Mouse (Mus musculus): ENCODE measurements around the gene Tulp3. TPM values are rescaled to one million over a fixed set of nuclear protein-coding genes. Genes with fewer than 3 reads are reported as not detected.

Tulp3 gene
- polyA plus RNA-seq, 1 experiment from 2014 or later = 22.2 TPM

DNA sequence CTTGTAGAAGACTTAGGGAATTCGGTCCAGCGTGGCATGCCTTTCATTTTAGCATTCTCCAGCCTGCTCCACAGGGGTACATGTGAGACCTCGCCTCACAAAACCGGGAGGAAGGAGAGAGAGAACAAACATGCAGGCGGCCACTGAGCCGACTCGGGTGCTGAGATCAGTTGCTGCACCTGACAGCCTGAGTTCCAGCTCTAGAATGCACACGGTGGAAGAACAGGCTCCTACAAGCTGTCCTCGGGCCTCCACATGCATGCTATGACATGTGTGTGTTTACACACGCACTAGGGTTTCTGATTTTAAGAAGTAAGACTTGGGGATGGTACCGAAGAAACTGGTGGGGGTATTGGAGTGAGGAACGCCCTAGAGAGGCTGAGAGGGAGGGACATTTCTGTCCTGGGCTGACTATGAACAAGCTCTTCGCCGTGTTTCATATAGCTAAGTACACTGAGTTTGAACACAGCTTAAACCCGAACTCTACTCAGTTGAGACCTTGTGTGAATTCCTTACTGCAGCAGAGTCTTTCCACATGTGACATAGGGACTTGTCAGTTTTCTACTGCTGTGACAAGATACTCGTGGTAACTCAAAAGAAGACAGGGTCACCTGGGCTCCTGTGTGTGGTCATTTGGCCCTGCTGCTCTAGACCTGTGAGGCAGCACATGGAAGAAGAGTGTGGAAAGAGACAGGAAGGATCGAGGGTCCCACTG lies 20.9 kb upstream of the Tulp3 start:
- Histone ChIP-seq H3K4me2 (replicated peaks) (no peak overlapping the region), H3K4me1 (peaks cover 10% of the 10 kb centered on the region), H3K9me3 (replicated peaks) (no peaks in the 10 kb centered on the region), H3K27ac (no peak overlapping the region), H3K27me3 (no peaks in the 10 kb centered on the region), H3K9ac (no peak overlapping the region), H3K4me3 (no peak overlapping the region), H3K36me3 (peaks cover 30% of the 10 kb centered on the region)
- no peak for ATAC-seq (ENCODE audit: low FRiP score)
- WGBS = 91% methylated on average over 17 of the region's 17 CpGs

GRCm38 (mm10) chr6:128375192-128375591 lies 19.5 kb upstream of the Tulp3 start, which contains the start of the genes Tex52 and Gm44596:
Gene Tex52, plus strand, starts transcription at chr6:128375456.
Gene Gm44596, plus strand, starts transcription at chr6:128375503.
- no peaks in the 10 kb centered on the region for H3K9me3 ChIP-seq (replicated peaks)
- WGBS = 15% methylated on average over 6 of the region's 6 CpGs
- peaks cover 10% of the 10 kb centered on the region for H3K4me1 ChIP-seq
- H3K36me3 ChIP-seq = peaks cover 43% of the 10 kb centered on the region
- 0 out of 2 replicates have a peak within 1 kb of the TSS, but pooled peaks have one; percentile 13 for H3K9ac ChIP-seq
- no peaks in the 10 kb centered on the region for H3K27me3 ChIP-seq
- H3K4me2 ChIP-seq (replicated peaks) = no peak within 1 kb of the TSS
- H3K4me3 ChIP-seq = no peak within 1 kb of the TSS
- ATAC-seq (ENCODE audit: low FRiP score) = peak; percentile 77
- H3K27ac ChIP-seq = peak within 1 kb of the TSS; percentile 70

DNA sequence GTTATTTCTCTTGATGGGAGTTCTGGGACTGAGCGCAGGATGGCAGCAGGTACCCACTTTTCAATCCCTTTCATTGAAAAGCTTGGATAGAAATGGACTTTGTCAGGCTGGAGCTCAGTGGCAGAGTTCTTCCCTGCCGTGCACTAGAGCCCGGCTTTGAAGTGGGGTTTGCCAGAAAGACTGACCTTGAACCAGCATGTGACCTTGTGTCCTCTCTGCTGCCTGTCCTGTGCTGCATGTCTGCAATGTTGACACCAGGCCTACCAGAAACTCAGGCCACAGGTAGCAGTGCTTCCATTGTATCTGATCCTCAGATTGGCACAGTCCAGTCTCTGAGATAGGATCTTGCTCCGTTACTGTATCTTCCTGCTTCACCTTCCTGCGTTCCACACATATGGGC lies 14.4 kb upstream of the Tulp3 start:
- peaks cover 78% of the 10 kb centered on the region for H3K36me3 ChIP-seq
- no peak overlapping the region for H3K4me3 ChIP-seq
- ATAC-seq (ENCODE audit: low FRiP score) = no peak
- H3K27me3 ChIP-seq = no peaks in the 10 kb centered on the region
- no peak overlapping the region for H3K9ac ChIP-seq
- 92% methylated on average over 5 of the region's 5 CpGs for WGBS
- H3K4me2 ChIP-seq (replicated peaks) = no peak overlapping the region
- H3K4me1 ChIP-seq = peaks cover 7% of the 10 kb centered on the region
- H3K9me3 ChIP-seq (replicated peaks) = no peaks in the 10 kb centered on the region
- no peak overlapping the region for H3K27ac ChIP-seq

- H3K4me3 ChIP-seq = no peak overlapping the region
- peaks cover 13% of the 10 kb centered on the region for H3K4me1 ChIP-seq
- peaks cover 53% of the 10 kb centered on the region for H3K36me3 ChIP-seq
- H3K27ac ChIP-seq = no peak overlapping the region
- no peak for ATAC-seq (ENCODE audit: low FRiP score)
- WGBS = 89% methylated on average over 5 of the region's 5 CpGs
- no peak overlapping the region for H3K4me2 ChIP-seq (replicated peaks)
- no peaks in the 10 kb centered on the region for H3K9me3 ChIP-seq (replicated peaks)
- H3K9ac ChIP-seq = no peak overlapping the region
- H3K27me3 ChIP-seq = no peaks in the 10 kb centered on the region
Observed at GRCm38 (mm10) chr6:128366466-128366865, 10.8 kb upstream of the Tulp3 start.

- no peaks in the 10 kb centered on the region for H3K27me3 ChIP-seq
- H3K4me1 ChIP-seq = peaks cover 27% of the 10 kb centered on the region
- H3K27ac ChIP-seq = no peak overlapping the region
- H3K4me2 ChIP-seq (replicated peaks) = no peak overlapping the region
- 73% methylated on average over 6 of the region's 6 CpGs for WGBS
- H3K36me3 ChIP-seq = peaks cover 36% of the 10 kb centered on the region
- no peak for ATAC-seq (ENCODE audit: low FRiP score)
- H3K9ac ChIP-seq = no peak overlapping the region
- no peak overlapping the region for H3K4me3 ChIP-seq
- H3K9me3 ChIP-seq (replicated peaks) = no peaks in the 10 kb centered on the region
Observed at GRCm38 (mm10) chr6:128364721-128365120, 9.1 kb upstream of the Tulp3 start.

GRCm38 (mm10) chr6:128363007-128363825 lies 7.6 kb upstream of the Tulp3 start:
- Histone ChIP-seq H3K4me3 (peak overlapping the region; percentile 89), H3K27ac (peak overlapping the region; percentile 93), H3K27me3 (no peaks in the 10 kb centered on the region), H3K36me3 (peaks cover 29% of the 10 kb centered on the region), H3K9ac (peak overlapping the region; percentile 91), H3K4me2 (replicated peaks) (peak overlapping the region; percentile 95), H3K9me3 (replicated peaks) (no peaks in the 10 kb centered on the region), H3K4me1 (peaks cover 27% of the 10 kb centered on the region)
- ATAC-seq (ENCODE audit: low FRiP score) = no peak; the same call in none of the 2 replicates
- 1% methylated on average over 46 of the region's 46 CpGs for WGBS

- ATAC-seq (ENCODE audit: low FRiP score) = peak; percentile 90
- Histone ChIP-seq H3K27ac (peak within 1 kb of the TSS; percentile 93), H3K4me1 (peaks cover 27% of the 10 kb centered on the region), H3K4me2 (replicated peaks) (peak within 1 kb of the TSS; percentile 95), H3K27me3 (no peaks in the 10 kb centered on the region), H3K9me3 (replicated peaks) (no peaks in the 10 kb centered on the region), H3K9ac (peak within 1 kb of the TSS; percentile 91), H3K4me3 (peak within 1 kb of the TSS; percentile 89), H3K36me3 (peaks cover 31% of the 10 kb centered on the region)
- WGBS = under 1% methylated on average over 52 of the region's 76 CpGs
Observed at GRCm38 (mm10) chr6:128362381-128363006, 6.8 kb upstream of the Tulp3 start, which contains the start of the genes Rhno1 and Foxm1. Gene Rhno1, minus strand, starts transcription at chr6:128362911. Gene Foxm1, plus strand, starts transcription at chr6:128362967.

GRCm38 (mm10) chr6:128361901-128362300 lies 6.2 kb upstream of the Tulp3 start:
- H3K9me3 ChIP-seq (replicated peaks) = no peaks in the 10 kb centered on the region
- H3K27ac ChIP-seq = peak overlapping the region; percentile 93
- peak overlapping the region; percentile 95 for H3K4me2 ChIP-seq (replicated peaks)
- H3K4me1 ChIP-seq = peaks cover 27% of the 10 kb centered on the region
- no peak for ATAC-seq (ENCODE audit: low FRiP score)
- H3K4me3 ChIP-seq = peak overlapping the region; percentile 89
- peaks cover 32% of the 10 kb centered on the region for H3K36me3 ChIP-seq
- H3K27me3 ChIP-seq = no peaks in the 10 kb centered on the region
- WGBS = 21% methylated on average over 9 of the region's 9 CpGs
- peak overlapping the region; percentile 91 for H3K9ac ChIP-seq

DNA sequence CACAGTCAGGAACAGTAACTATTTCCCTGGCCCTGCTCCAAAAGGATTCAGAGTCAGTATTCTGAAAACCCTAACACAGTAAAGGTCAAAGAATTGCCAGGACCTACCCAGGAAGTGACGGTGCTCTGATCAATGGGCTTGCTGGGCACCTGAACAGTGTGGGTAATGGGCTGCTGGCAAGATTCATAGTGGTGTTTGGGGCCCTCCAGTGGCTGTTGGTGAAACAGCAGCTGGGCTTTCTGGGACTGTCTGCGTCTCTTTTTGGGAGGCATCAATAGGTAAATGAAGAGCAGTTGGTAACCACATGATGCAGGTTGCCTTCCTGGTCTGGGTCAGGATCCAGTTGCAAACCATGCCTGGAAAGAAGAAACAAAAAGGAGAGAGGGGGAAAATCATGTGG lies 3.3 kb upstream of the Tulp3 start:
- Histone ChIP-seq H3K4me1 (peaks cover 35% of the 10 kb centered on the region), H3K9ac (no peak overlapping the region)
- 15% methylated on average over 2 of the region's 2 CpGs for WGBS

GRCm38 (mm10) chr6:128355201-128355681 lies 410 bp downstream of the Tulp3 start:
- Histone ChIP-seq H3K4me1 (peaks cover 17% of the 10 kb centered on the region), H3K36me3 (peaks cover 30% of the 10 kb centered on the region), H3K27ac (peak overlapping the region; percentile 91), H3K9ac (peak overlapping the region; percentile 85), H3K9me3 (replicated peaks) (no peaks in the 10 kb centered on the region), H3K4me3 (peak overlapping the region; percentile 81), H3K27me3 (no peaks in the 10 kb centered on the region), H3K4me2 (replicated peaks) (peak overlapping the region; percentile 71)
- peak; percentile 79 for ATAC-seq (ENCODE audit: low FRiP score)
- 0% methylated on average over 28 of the region's 28 CpGs for WGBS

More for the DNA sequence above, 3.3 kb upstream of the Tulp3 start:
- H3K36me3 ChIP-seq = peaks cover 21% of the 10 kb centered on the region
- no peak overlapping the region for H3K4me3 ChIP-seq
- H3K27me3 ChIP-seq = no peaks in the 10 kb centered on the region
- H3K4me2 ChIP-seq (replicated peaks) = no peak overlapping the region
- no peak for ATAC-seq (ENCODE audit: low FRiP score)
- no peaks in the 10 kb centered on the region for H3K9me3 ChIP-seq (replicated peaks)
- H3K27ac ChIP-seq = no peak overlapping the region

DNA sequence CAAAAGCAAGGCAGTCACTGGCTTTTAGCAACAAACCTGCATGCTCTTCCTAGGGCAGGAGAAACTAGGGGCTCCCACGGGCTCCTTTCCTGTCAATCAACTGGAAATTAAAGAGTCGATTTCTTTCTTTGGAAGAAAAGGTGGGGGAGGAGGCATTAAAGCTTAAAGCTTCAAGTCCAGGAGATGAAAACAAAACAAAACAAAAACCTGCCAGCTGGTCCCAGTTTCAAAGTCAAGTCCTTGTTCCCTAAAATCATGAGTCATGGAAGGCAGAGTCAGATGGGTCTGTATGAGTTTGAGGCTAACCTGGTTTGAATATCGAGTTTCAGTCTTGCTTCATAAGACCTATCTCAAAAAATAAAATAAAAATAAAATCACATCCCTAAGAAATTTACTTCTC lies 1.5 kb downstream of the Tulp3 start:
- Histone ChIP-seq H3K9ac (no peak overlapping the region), H3K36me3 (peaks cover 30% of the 10 kb centered on the region), H3K27me3 (no peaks in the 10 kb centered on the region), H3K9me3 (replicated peaks) (no peaks in the 10 kb centered on the region), H3K4me2 (replicated peaks) (0 out of 2 replicates have a peak overlapping the region, but pooled peaks have one; percentile 13), H3K27ac (no peak overlapping the region), H3K4me3 (no peak overlapping the region), H3K4me1 (peaks cover 17% of the 10 kb centered on the region)
- WGBS = 49% methylated on average over 3 of the region's 3 CpGs
- no peak for ATAC-seq (ENCODE audit: low FRiP score)

GRCm38 (mm10) chr6:128349711-128350110 lies 5.9 kb downstream of the Tulp3 start:
- ATAC-seq (ENCODE audit: low FRiP score) = no peak
- H3K4me2 ChIP-seq (replicated peaks) = no peak overlapping the region
- peaks cover 12% of the 10 kb centered on the region for H3K4me1 ChIP-seq
- peak overlapping the region; percentile 32; the same call in 1 of the 2 replicates for H3K27ac ChIP-seq
- 38% methylated on average over 7 of the region's 7 CpGs for WGBS
- H3K36me3 ChIP-seq = peaks cover 9% of the 10 kb centered on the region; the same call in 1 of the 2 replicates
- no peaks in the 10 kb centered on the region for H3K9me3 ChIP-seq (replicated peaks)
- H3K9ac ChIP-seq = no peak overlapping the region
- H3K27me3 ChIP-seq = no peaks in the 10 kb centered on the region
- no peak overlapping the region for H3K4me3 ChIP-seq
